Mouse (Mus musculus) intestine, embryonic 15.5 days (tissue): ENCODE data around the gene Jarid2. TPM values are rescaled to one million over a fixed set of nuclear protein-coding genes. Genes with fewer than 3 reads are reported as not detected.

Experiments used
- ATAC-seq: fragments of 200-750 bp; cut with Nextera tagmentation; 2 replicates; pipeline ENCODE4 v1.8.0; 2017; ENCODE audit warnings: moderate TSS enrichment, moderate library complexity
- H3K27ac ChIP-seq: fragments of 300-500 bp; sonication (generic); 2 replicates; pipeline ENCODE4 v1.5.1; 2015; ENCODE audit warnings: mild to moderate bottlenecking, inconsistent platforms
- H3K27me3 ChIP-seq: fragments of 300-500 bp; sonication (generic); replicated peaks from 2 replicates; pipeline ENCODE4 v1.6.1; 2015; ENCODE audit warnings: inconsistent platforms
- H3K36me3 ChIP-seq: fragments of 300-500 bp; sonication (generic); 2 replicates; pipeline ENCODE4 v1.6.1; 2015; ENCODE audit warnings: inconsistent platforms
- H3K4me1 ChIP-seq: fragments of 300-500 bp; sonication (generic); replicated peaks from 2 replicates; pipeline ENCODE4 v1.6.1; 2015; ENCODE audit warnings: inconsistent platforms
- H3K4me2 ChIP-seq: fragments of 300-500 bp; sonication (generic); replicated peaks from 2 replicates; pipeline ENCODE4 v1.6.1; 2015; ENCODE audit warnings: mild to moderate bottlenecking, inconsistent platforms
- H3K4me3 ChIP-seq: fragments of 300-500 bp; sonication (generic); replicated peaks from 2 replicates; pipeline ENCODE4 v1.5.1; 2015; ENCODE audit warnings: inconsistent platforms
- H3K9ac ChIP-seq: fragments of 300-500 bp; sonication (generic); 2 replicates; pipeline ENCODE4 v1.6.1; 2015; ENCODE audit warnings: inconsistent platforms
- H3K9me3 ChIP-seq: fragments of 300-500 bp; sonication (generic); 2 replicates; pipeline ENCODE4 v1.6.1; 2016; ENCODE audit warnings: inconsistent platforms
- WGBS: fragments of 180-500 bp; shearing (Covaris S2); methylation state at CpG from one replicate; pipeline ENCODE4 v1.1.7; 2015; 5-methylcytosine and 5-hydroxymethylcytosine counted together
- polyA plus RNA-seq: library from polyadenylated mRNA; unstranded; fragments of >200 nt; fragmentation: Nextera tagmentation; extraction: Ambion mirVana; gene quantifications from 2 replicates; pipeline ENCODE4 v1.2.1, GENCODE M21; 2015

The Jarid2 gene
- polyA plus RNA-seq, 1 experiment from 2014 or later = 24.8 TPM

GRCm38 (mm10) chr13:44763068-44763467 is 33.8 kb downstream of the Jarid2 start:
- WGBS = 66% methylated on average over 3 of the region's 3 CpGs
- no peak for ATAC-seq
- H3K9me3 ChIP-seq = no peaks in the 10 kb centered on the region

GRCm38 (mm10) chr13:44767751-44768150 is 38.5 kb downstream of the Jarid2 start:
- 73% methylated on average over 6 of the region's 6 CpGs for WGBS
- no peak overlapping the region for H3K9ac ChIP-seq
- no peaks in the 10 kb centered on the region for H3K36me3 ChIP-seq
- no peak overlapping the region for H3K4me2 ChIP-seq
- ATAC-seq = no peak
- no peak overlapping the region for H3K4me3 ChIP-seq
- no peaks in the 10 kb centered on the region for H3K9me3 ChIP-seq
- H3K4me1 ChIP-seq = 0 out of 2 replicates have a peak, but pooled peaks cover 2% of the 10 kb centered on the region
- H3K27ac ChIP-seq = no peak overlapping the region
- no peaks in the 10 kb centered on the region for H3K27me3 ChIP-seq

More at GRCm38 (mm10) chr13:44763068-44763467, 33.8 kb downstream of the Jarid2 start:
- Histone ChIP-seq H3K4me3 (no peak overlapping the region), H3K4me1 (no peaks in the 10 kb centered on the region), H3K27me3 (no peaks in the 10 kb centered on the region), H3K9ac (no peak overlapping the region), H3K4me2 (no peak overlapping the region), H3K36me3 (no peaks in the 10 kb centered on the region), H3K27ac (no peak overlapping the region)

GRCm38 (mm10) chr13:44770808-44771605 is 41.7 kb downstream of the Jarid2 start:
- no peaks in the 10 kb centered on the region for H3K9me3 ChIP-seq
- H3K4me2 ChIP-seq = no peak overlapping the region
- no peak for ATAC-seq
- H3K4me1 ChIP-seq = 0 out of 2 replicates have a peak, but pooled peaks cover 2% of the 10 kb centered on the region
- no peaks in the 10 kb centered on the region for H3K36me3 ChIP-seq
- H3K27me3 ChIP-seq = no peaks in the 10 kb centered on the region
- 68% methylated on average over 5 of the region's 5 CpGs for WGBS
- no peak overlapping the region for H3K27ac ChIP-seq
- no peak overlapping the region for H3K4me3 ChIP-seq
- no peak overlapping the region for H3K9ac ChIP-seq

- Histone ChIP-seq H3K4me2 (no peak overlapping the region), H3K9ac (no peak overlapping the region), H3K27me3 (no peaks in the 10 kb centered on the region), H3K4me3 (no peak overlapping the region), H3K4me1 (0 out of 2 replicates have a peak, but pooled peaks cover 2% of the 10 kb centered on the region), H3K9me3 (no peaks in the 10 kb centered on the region), H3K27ac (no peak overlapping the region), H3K36me3 (no peaks in the 10 kb centered on the region)
- 97% methylated on average over 3 of the region's 3 CpGs for WGBS
- ATAC-seq = no peak
Observed at GRCm38 (mm10) chr13:44772816-44773215, 43.5 kb downstream of the Jarid2 start.

- Histone ChIP-seq H3K4me2 (no peak overlapping the region), H3K4me3 (no peak overlapping the region), H3K9me3 (no peaks in the 10 kb centered on the region), H3K4me1 (0 out of 2 replicates have a peak, but pooled peaks cover 2% of the 10 kb centered on the region), H3K27me3 (no peaks in the 10 kb centered on the region), H3K9ac (no peak overlapping the region), H3K27ac (no peak overlapping the region), H3K36me3 (no peaks in the 10 kb centered on the region)
- ATAC-seq = no peak
- 85% methylated on average over 4 of the region's 4 CpGs for WGBS
Observed at GRCm38 (mm10) chr13:44774351-44774750, 45.1 kb downstream of the Jarid2 start.

- no peaks in the 10 kb centered on the region for H3K9me3 ChIP-seq
- no peak overlapping the region for H3K27ac ChIP-seq
- no peak overlapping the region for H3K4me3 ChIP-seq
- no peaks in the 10 kb centered on the region for H3K4me1 ChIP-seq
- H3K27me3 ChIP-seq = no peaks in the 10 kb centered on the region
- WGBS = 78% methylated on average over 3 of the region's 3 CpGs
- ATAC-seq = no peak
- no peak overlapping the region for H3K4me2 ChIP-seq
- H3K36me3 ChIP-seq = no peaks in the 10 kb centered on the region
- H3K9ac ChIP-seq = no peak overlapping the region
Observed at GRCm38 (mm10) chr13:44775396-44775795, 46.1 kb downstream of the Jarid2 start.

GRCm38 (mm10) chr13:44780506-44780905 is 51.2 kb downstream of the Jarid2 start:
- H3K4me2 ChIP-seq = no peak overlapping the region
- no peak overlapping the region for H3K4me3 ChIP-seq
- no peaks in the 10 kb centered on the region for H3K4me1 ChIP-seq
- no peaks in the 10 kb centered on the region for H3K27me3 ChIP-seq
- WGBS = 59% methylated on average over 1 of the region's 1 CpGs
- H3K9ac ChIP-seq = no peak overlapping the region
- no peak overlapping the region for H3K27ac ChIP-seq
- ATAC-seq = no peak
- H3K36me3 ChIP-seq = no peaks in the 10 kb centered on the region
- H3K9me3 ChIP-seq = no peaks in the 10 kb centered on the region

GRCm38 (mm10) chr13:44781126-44781525 is 51.9 kb downstream of the Jarid2 start:
- 87% methylated on average over 2 of the region's 2 CpGs for WGBS

GRCm38 (mm10) chr13:44784551-44784950 is 55.3 kb downstream of the Jarid2 start:
- H3K4me3 ChIP-seq = no peak overlapping the region
- H3K9me3 ChIP-seq = no peaks in the 10 kb centered on the region
- ATAC-seq = no peak
- H3K9ac ChIP-seq = no peak overlapping the region
- no peaks in the 10 kb centered on the region for H3K27me3 ChIP-seq
- H3K36me3 ChIP-seq = no peaks in the 10 kb centered on the region
- 83% methylated on average over 1 of the region's 1 CpGs for WGBS
- H3K27ac ChIP-seq = no peak overlapping the region
- no peak overlapping the region for H3K4me2 ChIP-seq
- H3K4me1 ChIP-seq = no peaks in the 10 kb centered on the region

More at GRCm38 (mm10) chr13:44781126-44781525, 51.9 kb downstream of the Jarid2 start:
- Histone ChIP-seq H3K4me3 (no peak overlapping the region), H3K36me3 (no peaks in the 10 kb centered on the region), H3K4me1 (no peaks in the 10 kb centered on the region), H3K4me2 (no peak overlapping the region), H3K27me3 (no peaks in the 10 kb centered on the region), H3K27ac (no peak overlapping the region), H3K9ac (no peak overlapping the region), H3K9me3 (no peaks in the 10 kb centered on the region)
- no peak for ATAC-seq

GRCm38 (mm10) chr13:44786291-44786690 is 57.0 kb downstream of the Jarid2 start:
- H3K9ac ChIP-seq = no peak overlapping the region
- no peaks in the 10 kb centered on the region for H3K9me3 ChIP-seq
- no peaks in the 10 kb centered on the region for H3K4me1 ChIP-seq
- no peak overlapping the region for H3K27ac ChIP-seq
- no peak overlapping the region for H3K4me3 ChIP-seq
- peak; percentile 51; the same call in 1 of the 2 replicates for ATAC-seq
- H3K36me3 ChIP-seq = no peaks in the 10 kb centered on the region
- H3K4me2 ChIP-seq = no peak overlapping the region
- WGBS = 36% methylated on average over 4 of the region's 4 CpGs
- no peaks in the 10 kb centered on the region for H3K27me3 ChIP-seq

GRCm38 (mm10) chr13:44788352-44789125 is 59.3 kb downstream of the Jarid2 start:
- no peaks in the 10 kb centered on the region for H3K9me3 ChIP-seq
- H3K4me3 ChIP-seq = no peak overlapping the region
- H3K4me1 ChIP-seq = no peaks in the 10 kb centered on the region
- no peak overlapping the region for H3K9ac ChIP-seq
- no peak overlapping the region for H3K27ac ChIP-seq
- no peaks in the 10 kb centered on the region for H3K27me3 ChIP-seq
- H3K4me2 ChIP-seq = no peak overlapping the region
- H3K36me3 ChIP-seq = no peaks in the 10 kb centered on the region
- ATAC-seq = no peak
- WGBS = 83% methylated on average over 9 of the region's 9 CpGs

GRCm38 (mm10) chr13:44789982-44790381 is 60.7 kb downstream of the Jarid2 start:
- Histone ChIP-seq H3K36me3 (no peaks in the 10 kb centered on the region), H3K9ac (no peak overlapping the region), H3K4me1 (0 out of 2 replicates have a peak, but pooled peaks cover 2% of the 10 kb centered on the region), H3K27me3 (no peaks in the 10 kb centered on the region), H3K9me3 (no peaks in the 10 kb centered on the region), H3K27ac (no peak overlapping the region), H3K4me3 (no peak overlapping the region), H3K4me2 (no peak overlapping the region)
- 61% methylated on average over 2 of the region's 2 CpGs for WGBS
- no peak for ATAC-seq
